Mouse (Mus musculus) left cerebral cortex, adult 11 months (tissue): ENCODE measurements around the gene Tigit.

Source experiments
- DNase-seq: peaks from one replicate; pipeline ENCODE4 v3.0.0; 2022; ENCODE audit warnings: low spot score

The Tigit gene

GRCm38 (mm10) chr16:43663978-43664579 lies at the start of gene Tigit:
Tigit (minus strand) TSS chr16:43664146.
- DNase-seq = no peak

GRCm38 (mm10) chr16:43711361-43711760 lies 47.4 kb upstream of the Tigit start:
- no peak for DNase-seq

GRCm38 (mm10) chr16:43710651-43711050 lies 46.7 kb upstream of the Tigit start:
- DNase-seq = no peak

- DNase-seq = no peak
Measured at GRCm38 (mm10) chr16:43710134-43710475, 46.2 kb upstream of the Tigit start.

- no peak for DNase-seq
Measured at GRCm38 (mm10) chr16:43709432-43710133, 45.6 kb upstream of the Tigit start.

- no peak for DNase-seq
Measured at GRCm38 (mm10) chr16:43709062-43709413, 45.1 kb upstream of the Tigit start.

GRCm38 (mm10) chr16:43708335-43709061 lies 44.6 kb upstream of the Tigit start:
- DNase-seq = no peak

GRCm38 (mm10) chr16:43701765-43702504 lies 38.0 kb upstream of the Tigit start:
- no peak for DNase-seq

GRCm38 (mm10) chr16:43700575-43700974 lies 36.6 kb upstream of the Tigit start:
- no peak for DNase-seq

- DNase-seq = no peak
Measured at GRCm38 (mm10) chr16:43698735-43699649, 35.0 kb upstream of the Tigit start.

- DNase-seq = no peak
Measured at GRCm38 (mm10) chr16:43697772-43698171, 33.8 kb upstream of the Tigit start.

- DNase-seq = no peak
Measured at GRCm38 (mm10) chr16:43695852-43696251, 31.9 kb upstream of the Tigit start.

GRCm38 (mm10) chr16:43694104-43694503 lies 30.2 kb upstream of the Tigit start:
- no peak for DNase-seq

GRCm38 (mm10) chr16:43692611-43693010 lies 28.7 kb upstream of the Tigit start:
- DNase-seq = no peak

- no peak for DNase-seq
Measured at GRCm38 (mm10) chr16:43691741-43692140, 27.8 kb upstream of the Tigit start.

- DNase-seq = no peak
Measured at GRCm38 (mm10) chr16:43690912-43691311, 27.0 kb upstream of the Tigit start.

GRCm38 (mm10) chr16:43690211-43690690 lies 26.3 kb upstream of the Tigit start:
- DNase-seq = no peak

GRCm38 (mm10) chr16:43687968-43688367 lies 24.0 kb upstream of the Tigit start:
- DNase-seq = no peak

- DNase-seq = no peak
Measured at GRCm38 (mm10) chr16:43674400-43674799, 10.5 kb upstream of the Tigit start.

- DNase-seq = no peak
Measured at GRCm38 (mm10) chr16:43672697-43673096, 8.8 kb upstream of the Tigit start.

- DNase-seq = no peak
Measured at GRCm38 (mm10) chr16:43671972-43672371, 8.0 kb upstream of the Tigit start.
